Mouse (Mus musculus) kidney, adult 2 months (tissue): ENCODE results near the gene Slc39a12.

ENCODE experiments used
- CTCF ChIP-seq: fragments of 200-500 bp; conservative IDR thresholded peaks from 2 replicates; pipeline ENCODE4 v1.5.1; 2011; ENCODE audit warnings: low read depth, mild to moderate bottlenecking, control low read depth, low read length, moderate library complexity, mixed read lengths; ENCODE audit not compliant: insufficient read depth, insufficient read length
- POLR2A ChIP-seq: fragments of 200-500 bp; IDR thresholded peaks from one replicate; pipeline ENCODE4 v1.6.1; 2011; ENCODE audit warnings: low read depth, low read length, control low read depth

GRCm38 (mm10) chr2:14341652-14342308, 46.3 kb upstream of the Slc39a12 start:
- TF ChIP-seq POLR2A (no peak), CTCF (no peak)
